ENCODE assay signal across 13 mouse cellular contexts in genomic region chrX:101901806-101902490, GRCm38 (mm10). TPM values are rescaled to one million over a fixed set of nuclear protein-coding genes. Genes with fewer than 3 reads are reported as not detected.
DNase-seq lines count a peak whose midpoint lies in the region; ATAC-seq lines count a peak whose summit lies in the region.
"Had no signal": no experiment of that assay in that cellular context is flagged by ENCODE, and none has a peak within 500 bp of the region (broad histone marks: within the 10 kb centered on the region; RNA-seq: fewer than 3 reads in every experiment).

No protein-coding gene starts in this region.

- ATAC-seq in limb, embryonic 11.5 days (ENCODE audit: insufficient number of reproducible peaks, low FRiP score, low TSS enrichment, low read depth), result no peak

- no peak overlapping the region for H3K4me3 ChIP-seq in heart, embryonic 10.5 days
- H3K4me3 ChIP-seq in limb, embryonic 11.5 days (ENCODE audit: low read depth, low read length), result no peak overlapping the region
- H3K4me3 ChIP-seq in limb, embryonic 10.5 days, result no peak overlapping the region

- no peak for DNase-seq in heart, embryonic 10.5 days (ENCODE audit: low spot score)
- no peak for DNase-seq in heart, postnatal 36 days
- DNase-seq in limb, embryonic 11.5 days (ENCODE audit: low spot score), result peak; percentile 26
- DNase-seq in limb, embryonic 10.5 days (ENCODE audit: low spot score), result no peak
- peak; percentile 34 to 54 for DNase-seq in cerebellum, postnatal 10 days
- peak; percentile 8 to 20 for DNase-seq in kidney, postnatal 36 days
- DNase-seq in layer of hippocampus, postnatal 10 days (ENCODE audit: low spot score in 2 of 2), result no peak
- DNase-seq in right cerebral cortex, postnatal 25 days, result no peak
- DNase-seq: heart, postnatal 10 days; lung, adult 2 months; right cerebral cortex, postnatal 14 days; thymus, postnatal 36 days had no signal

- no peaks in the 10 kb centered on the region for H3K9me3 ChIP-seq in heart, embryonic 10.5 days
- no peaks in the 10 kb centered on the region for H3K9me3 ChIP-seq in limb, embryonic 11.5 days (ENCODE audit: control insufficient read depth, low read length)
- H3K9me3 ChIP-seq in limb, embryonic 10.5 days (replicated peaks), result no peaks in the 10 kb centered on the region
- H3K9me3 ChIP-seq: G1E had no signal

- intact Hi-C loops in heart, postnatal 36 days (cut with DNase I), result no loop called here

- H3K4me2 ChIP-seq in limb, embryonic 11.5 days (ENCODE audit: low read depth, severe bottlenecking), result no peak overlapping the region

- H3K27ac ChIP-seq in heart, embryonic 10.5 days, result 0 out of 2 replicates have a peak overlapping the region, but pooled peaks have one; percentile 22
- no peak overlapping the region for H3K27ac ChIP-seq in limb, embryonic 11.5 days (replicated peaks; ENCODE audit: low read depth, low read length)
- no peak overlapping the region for H3K27ac ChIP-seq in limb, embryonic 10.5 days

- H3K27me3 ChIP-seq in heart, embryonic 10.5 days (ENCODE audit: insufficient read depth, poor library complexity, severe bottlenecking), result peaks cover 29% of the 10 kb centered on the region; the same call in 1 of the 2 replicates
- peaks cover 8% of the 10 kb centered on the region; the same call in 1 of the 2 replicates for H3K27me3 ChIP-seq in limb, embryonic 11.5 days (ENCODE audit: control insufficient read depth, insufficient read depth, low read length)
- H3K27me3 ChIP-seq in limb, embryonic 10.5 days (ENCODE audit: low read depth, poor library complexity, severe bottlenecking), result peaks cover 91% of the 10 kb centered on the region

- WGBS in heart, embryonic 10.5 days, result 56% methylated on average over 7 of the region's 7 CpGs
- 63% methylated on average over 7 of the region's 7 CpGs for WGBS in limb, embryonic 11.5 days
- 72% methylated on average over 7 of the region's 7 CpGs for WGBS in limb, embryonic 10.5 days

- H3K4me1 ChIP-seq in heart, embryonic 10.5 days, result peaks cover 13% of the 10 kb centered on the region; the same call in 1 of the 2 replicates
- no peaks in the 10 kb centered on the region for H3K4me1 ChIP-seq in limb, embryonic 11.5 days (ENCODE audit: control insufficient read depth, insufficient read depth, low read length)
- peaks cover 7% of the 10 kb centered on the region; the same call in 1 of the 2 replicates for H3K4me1 ChIP-seq in limb, embryonic 10.5 days

- H3K9ac ChIP-seq in limb, embryonic 11.5 days (ENCODE audit: low read length), result no peak overlapping the region

- no peaks in the 10 kb centered on the region for H3K36me3 ChIP-seq in heart, embryonic 10.5 days
- H3K36me3 ChIP-seq in limb, embryonic 11.5 days (ENCODE audit: control insufficient read depth, insufficient read depth, low read length), result no peaks in the 10 kb centered on the region
- no peaks in the 10 kb centered on the region for H3K36me3 ChIP-seq in limb, embryonic 10.5 days
- H3K36me3 ChIP-seq: G1E had no signal

RNA-seq across cellular contexts. Expression of gene Nhsl2, which starts 52.8 kb away (rescaled TPM):
- polyA plus RNA-seq in heart, embryonic 10.5 days (2016; fragmentation: Nextera tagmentation; extraction: Ambion mirVana), result 30.5 and 33.7 TPM in 2 replicates
- total RNA-seq in heart, postnatal 36 days (2021), result 1 to 10 TPM; 4.5 to 5.2 TPM
- polyA plus RNA-seq in limb, embryonic 11.5 days (2014; fragmentation: Nextera tagmentation; extraction: Ambion mirVana), result 18.3 and 23.2 TPM in 2 replicates
- polyA plus RNA-seq in limb, embryonic 10.5 days (2016; fragmentation: Nextera tagmentation; extraction: Ambion mirVana), result 19.7 and 21.4 TPM in 2 replicates
- total RNA-seq in layer of hippocampus, postnatal 10 days (2021), result 10 to 100 TPM; 21.5 to 21.9 TPM

Comparison
In these comparisons a context has a peak if more than half of its experiments do, and no peak if none do; other contexts are left out.
1. DNase-seq: peak in limb, embryonic 11.5 days (single experiment), cerebellum, postnatal 10 days (2 of 2) and kidney, postnatal 36 days (2 of 2); none in heart, embryonic 10.5 days (single experiment), heart, postnatal 36 days (0 of 2), limb, embryonic 10.5 days (single experiment), layer of hippocampus, postnatal 10 days (0 of 2) and right cerebral cortex, postnatal 25 days (single experiment).